Mouse (Mus musculus) left cerebral cortex, adult 11 months (tissue): Measurements from ENCODE around the gene Olfr1214.
"Not testable (repeated sequence)": the region's sequence is repeated elsewhere in the genome, so short reads cannot be mapped to it uniquely, and the experiment has no call there.

Experiments
- DNase-seq: peaks from one replicate; pipeline ENCODE4 v3.0.0; 2022; ENCODE audit warnings: low spot score

Gene Olfr1214

GRCm38 (mm10) chr2:88992553-88992952, at the start of gene Olfr1214:
Gene Olfr1214 (minus strand): TSS chr2:88992653.
- DNase-seq, result no peak

DNA sequence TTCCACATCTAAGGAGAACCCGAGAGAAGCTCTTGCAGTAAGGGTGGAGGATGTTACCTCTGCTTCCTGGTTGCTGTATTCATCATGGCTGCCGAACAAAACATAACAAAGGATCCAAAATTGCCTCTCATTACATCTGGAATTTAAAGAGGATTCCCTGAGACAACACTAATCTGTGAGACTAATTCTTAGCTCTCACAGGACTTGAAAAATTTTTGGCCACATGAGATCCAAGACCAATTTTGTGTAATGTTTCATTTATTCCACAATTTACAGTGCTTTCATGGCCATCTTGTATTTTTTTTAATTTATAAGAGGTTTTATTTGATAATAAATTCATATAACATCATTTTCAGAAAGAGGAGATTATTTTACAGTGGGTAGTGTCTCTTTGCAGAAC, 39.5 kb upstream of the Olfr1214 start, which contains the start of gene Olfr1217:
Gene Olfr1217, minus strand, starts transcription at position 101 of the 400 bp plus-strand sequence.
- DNase-seq, result no peak

- DNase-seq, result not testable (repeated sequence)
Observed at GRCm38 (mm10) chr2:89021436-89021835, 29.0 kb upstream of the Olfr1214 start.

- no peak for DNase-seq
Observed at GRCm38 (mm10) chr2:89018240-89018639, 25.8 kb upstream of the Olfr1214 start, which contains the start of gene Olfr1216. Gene Olfr1216 (minus strand): TSS chr2:89018340.

- DNase-seq, result no peak
Observed at GRCm38 (mm10) chr2:89006873-89007272, 14.4 kb upstream of the Olfr1214 start, which contains the start of gene Olfr1215. Gene Olfr1215 (minus strand): TSS chr2:89006973.

- no peak for DNase-seq
Observed at GRCm38 (mm10) chr2:88980181-88980580, 12.3 kb downstream of the Olfr1214 start, which contains the start of gene Gm13762. Gene Gm13762 (minus strand): TSS chr2:88980281.

DNA sequence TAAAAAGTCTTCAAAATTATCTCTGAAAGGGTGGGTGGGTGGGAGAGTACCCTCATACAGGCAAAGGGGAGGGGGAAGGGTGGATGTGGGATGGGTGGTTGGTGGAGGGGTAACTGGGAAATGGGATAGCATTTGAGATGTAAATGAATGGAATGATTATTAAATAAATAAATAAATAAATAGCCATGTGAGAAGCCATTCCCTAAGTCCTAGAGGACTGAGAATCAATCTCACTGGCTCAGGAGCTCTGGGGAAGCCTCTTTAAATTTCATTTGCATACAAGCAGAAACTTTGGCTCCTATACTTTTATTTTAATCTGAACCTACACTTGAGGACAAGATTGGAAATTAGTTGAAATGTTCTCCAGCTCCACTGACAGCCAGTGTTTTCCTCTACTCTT, 38.8 kb downstream of the Olfr1214 start, which contains the start of gene Olfr1212:
Gene Olfr1212, plus strand, starts transcription at position 301 of the 400 bp plus-strand sequence.
- DNase-seq, result no peak

- no peak for DNase-seq
Observed at GRCm38 (mm10) chr2:88938011-88938410, 54.4 kb downstream of the Olfr1214 start, which contains the start of gene Olfr1211. Gene Olfr1211 (minus strand): TSS chr2:88938111.
